ENCODE assay signal across 9 mouse cellular contexts in genomic region chr5:111582004-111582403, GRCm38 (mm10).
DNase-seq lines count a peak whose midpoint lies in the region; ATAC-seq lines count a peak whose summit lies in the region.
"Had no signal": no experiment of that assay in that cellular context is flagged by ENCODE, and none has a peak within 500 bp of the region (broad histone marks: within the 10 kb centered on the region; RNA-seq: fewer than 3 reads in every experiment).

No protein-coding gene starts in this region.

- H3K4me3 ChIP-seq in heart, embryonic 13.5 days = no peak overlapping the region
- H3K4me3 ChIP-seq in hindbrain, embryonic 11.5 days (ENCODE audit: low read depth, low read length) = peak overlapping the region; percentile 17
- peak overlapping the region; percentile 48 for H3K4me3 ChIP-seq in midbrain, embryonic 10.5 days

- no peaks in the 10 kb centered on the region for H3K9me3 ChIP-seq in heart, embryonic 13.5 days
- H3K9me3 ChIP-seq in hindbrain, embryonic 11.5 days (ENCODE audit: control insufficient read depth, low read length) = no peaks in the 10 kb centered on the region
- no peaks in the 10 kb centered on the region for H3K9me3 ChIP-seq in midbrain, embryonic 10.5 days (replicated peaks)

- no peaks in the 10 kb centered on the region for H3K36me3 ChIP-seq in heart, embryonic 13.5 days
- H3K36me3 ChIP-seq in hindbrain, embryonic 11.5 days (ENCODE audit: control insufficient read depth, insufficient read depth, low read length) = no peaks in the 10 kb centered on the region
- peaks cover 31% of the 10 kb centered on the region for H3K36me3 ChIP-seq in midbrain, embryonic 10.5 days

- peak overlapping the region; percentile 67 for H3K4me2 ChIP-seq in heart, embryonic 13.5 days
- H3K4me2 ChIP-seq in hindbrain, embryonic 11.5 days (replicated peaks; ENCODE audit: low read depth, low read length) = peak overlapping the region; percentile 32

- no peak for ATAC-seq in heart, embryonic 13.5 days (ENCODE audit: extremely low read depth, insufficient number of reproducible peaks, low FRiP score, low TSS enrichment)
- no peak for ATAC-seq in hindbrain, embryonic 11.5 days (ENCODE audit: low FRiP score)
- no peak for ATAC-seq in inflammation-experienced regulatory T-cells, adult 6 months

- WGBS in heart, embryonic 13.5 days = 42% methylated on average over 9 of the region's 9 CpGs
- 40% methylated on average over 9 of the region's 9 CpGs for WGBS in hindbrain, embryonic 11.5 days
- WGBS in midbrain, embryonic 10.5 days = 30% methylated on average over 9 of the region's 9 CpGs

- DNase-seq in heart, postnatal 25 days (ENCODE audit: low spot score) = no peak
- peak; percentile 63 for DNase-seq in brain, adult 2 months (ENCODE audit: low read depth, low spot score)
- no peak for DNase-seq in hindbrain, embryonic 11.5 days (ENCODE audit: low spot score)
- peak; percentile 33 for DNase-seq in midbrain, embryonic 10.5 days (ENCODE audit: low spot score)
- no peak for DNase-seq in testis, postnatal 14 days (ENCODE audit: low spot score)
- DNase-seq in gastrocnemius, postnatal 36 days = no peak
- DNase-seq: adrenal gland, adult 8-10 months had no signal

- H3K9ac ChIP-seq in heart, embryonic 13.5 days = no peak overlapping the region
- peak overlapping the region; percentile 29 for H3K9ac ChIP-seq in hindbrain, embryonic 11.5 days (ENCODE audit: low read depth, low read length)

- H3K4me1 ChIP-seq in heart, embryonic 13.5 days = peaks cover 42% of the 10 kb centered on the region
- H3K4me1 ChIP-seq in hindbrain, embryonic 11.5 days (replicated peaks; ENCODE audit: control insufficient read depth, insufficient read depth, low read length) = peaks cover 39% of the 10 kb centered on the region
- H3K4me1 ChIP-seq in midbrain, embryonic 10.5 days = peaks cover 86% of the 10 kb centered on the region

- no peak overlapping the region for H3K27ac ChIP-seq in heart, embryonic 13.5 days (replicated peaks)
- H3K27ac ChIP-seq in hindbrain, embryonic 11.5 days (ENCODE audit: low read depth, low read length) = peak overlapping the region; percentile 89
- peak overlapping the region; percentile 92 for H3K27ac ChIP-seq in midbrain, embryonic 10.5 days (replicated peaks)

- intact Hi-C loops in heart, postnatal 25 days (cut with DNase I) = no loop called here
- intact Hi-C loops in gastrocnemius, postnatal 36 days (cut with DNase I) = no loop called here

- H3K27me3 ChIP-seq in heart, embryonic 13.5 days (replicated peaks) = peaks cover 71% of the 10 kb centered on the region
- H3K27me3 ChIP-seq in hindbrain, embryonic 11.5 days (ENCODE audit: control insufficient read depth, insufficient read depth, low read length) = no peaks in the 10 kb centered on the region
- H3K27me3 ChIP-seq in midbrain, embryonic 10.5 days (ENCODE audit: low read depth, poor library complexity, severe bottlenecking) = no peaks in the 10 kb centered on the region; the same call in 1 of the 2 replicates

Comparison
In these comparisons a context has a peak if more than half of its experiments do, and no peak if none do; other contexts are left out.
1. DNase-seq: peak in brain, adult 2 months (single experiment) and midbrain, embryonic 10.5 days (single experiment); none in heart, postnatal 25 days (single experiment), hindbrain, embryonic 11.5 days (single experiment), testis, postnatal 14 days (single experiment) and gastrocnemius, postnatal 36 days (0 of 2).